In the genomic region with DNA sequence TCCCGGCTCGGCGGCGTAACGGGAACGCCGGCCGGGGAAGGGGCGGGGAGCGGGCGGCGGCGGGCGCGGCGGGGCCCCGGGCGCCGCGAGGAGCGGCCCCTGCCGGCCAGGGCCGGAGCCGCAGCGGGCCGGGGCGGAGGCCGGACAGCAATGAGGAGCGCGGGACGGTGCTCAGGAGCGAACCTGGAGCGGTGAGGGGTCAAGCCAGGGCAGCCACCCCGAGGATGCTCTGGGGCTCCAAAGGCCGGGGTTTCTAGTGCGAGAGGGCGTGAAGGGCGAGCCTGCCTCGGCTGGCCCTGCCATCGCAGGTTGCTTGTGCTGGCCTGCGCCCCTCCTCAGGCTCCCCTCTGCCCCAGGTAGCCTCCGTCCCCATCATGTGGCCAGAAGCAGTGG, we compare ENCODE assay signal across 8 mouse cellular contexts. TPM values are rescaled to one million over a fixed set of nuclear protein-coding genes. Genes with fewer than 3 reads are reported as not detected.
DNase-seq lines count a peak whose midpoint lies in the region; ATAC-seq and TF ChIP-seq lines count a peak whose summit lies in the region.

Gene Ttc7b (minus strand): TSS at position 33 of the 393 bp plus-strand sequence.

- ATAC-seq in heart, embryonic 15.5 days (replicated peaks; ENCODE audit: insufficient number of reproducible peaks, insufficient read depth, low FRiP score, low read depth) = peak; percentile 79
- ATAC-seq in kidney, postnatal 0 days (replicated peaks; ENCODE audit: low FRiP score, low read depth) = peak; percentile 75
- peak; percentile 63 for ATAC-seq in liver, embryonic 15.5 days (ENCODE audit: insufficient read depth)

- peak within 1 kb of the TSS; percentile 85 for H3K4me2 ChIP-seq in heart, embryonic 15.5 days
- peak within 1 kb of the TSS; percentile 74 for H3K4me2 ChIP-seq in kidney, postnatal 0 days (ENCODE audit: low read length)
- peak within 1 kb of the TSS; percentile 79 for H3K4me2 ChIP-seq in liver, embryonic 15.5 days

- TF ChIP-seq CTCF in ES-Bruce4 (IDR thresholded peaks at IDR 0.05; ENCODE audit: low read depth, low read length) = no peak
- 0 out of 2 replicates have a peak, but pooled peaks have one; percentile 9 for TF ChIP-seq CTCF in embryonic fibroblast, embryonic 13.5 days (IDR thresholded peaks at IDR 0.05; ENCODE audit: borderline replicate concordance, insufficient read depth, low read length)
- peak; percentile 45 for TF ChIP-seq CTCF in kidney, postnatal 0 days (IDR thresholded peaks at IDR 0.05; ENCODE audit: low read depth)

- peaks cover 19% of the 10 kb centered on the region for H3K4me1 ChIP-seq in ES-Bruce4 (ENCODE audit: control insufficient read depth, insufficient read depth, low read length)
- peaks cover 4% of the 10 kb centered on the region; the same call in 1 of the 2 replicates for H3K4me1 ChIP-seq in embryonic fibroblast, embryonic 13.5 days (ENCODE audit: control insufficient read depth, insufficient read depth, low read length)
- peaks cover 37% of the 10 kb centered on the region for H3K4me1 ChIP-seq in heart, embryonic 15.5 days (replicated peaks)
- H3K4me1 ChIP-seq in kidney, postnatal 0 days (replicated peaks; ENCODE audit: insufficient read depth, low read length) = peaks cover 15% of the 10 kb centered on the region; the same call in 1 of the 2 replicates
- H3K4me1 ChIP-seq in liver, embryonic 15.5 days (replicated peaks) = peaks cover 17% of the 10 kb centered on the region; the same call in 1 of the 2 replicates

- no peak for TF ChIP-seq POLR2A in ES-Bruce4 (IDR thresholded peaks at IDR 0.05; ENCODE audit: insufficient read depth, low read length)
- no peak for TF ChIP-seq POLR2A in embryonic fibroblast, embryonic 13.5 days (IDR thresholded peaks at IDR 0.05; ENCODE audit: low read depth, low read length)

- H3K4me3 ChIP-seq in ES-Bruce4 (ENCODE audit: low read depth, low read length) = peak within 1 kb of the TSS; percentile 87
- H3K4me3 ChIP-seq in embryonic fibroblast, embryonic 13.5 days (ENCODE audit: insufficient read depth, low read length) = peak within 1 kb of the TSS; percentile 70
- H3K4me3 ChIP-seq in heart, embryonic 15.5 days = peak within 1 kb of the TSS; percentile 95
- peak within 1 kb of the TSS; percentile 84 for H3K4me3 ChIP-seq in kidney, postnatal 0 days (replicated peaks; ENCODE audit: low read depth, low read length)
- H3K4me3 ChIP-seq in liver, embryonic 15.5 days (replicated peaks) = peak within 1 kb of the TSS; percentile 65

- no peaks in the 10 kb centered on the region for H3K27me3 ChIP-seq in ES-Bruce4 (ENCODE audit: control insufficient read depth, insufficient read depth, low read length, poor library complexity, severe bottlenecking)
- H3K27me3 ChIP-seq in heart, embryonic 15.5 days = no peaks in the 10 kb centered on the region
- no peaks in the 10 kb centered on the region for H3K27me3 ChIP-seq in kidney, postnatal 0 days (ENCODE audit: insufficient read depth, low read length)
- peaks cover 32% of the 10 kb centered on the region for H3K27me3 ChIP-seq in liver, embryonic 15.5 days

- H3K9ac ChIP-seq in ES-Bruce4 (ENCODE audit: low read depth, poor library complexity, severe bottlenecking) = peak within 1 kb of the TSS; percentile 98
- H3K9ac ChIP-seq in heart, embryonic 15.5 days = peak within 1 kb of the TSS; percentile 98
- H3K9ac ChIP-seq in kidney, postnatal 0 days (ENCODE audit: low read depth, low read length) = peak within 1 kb of the TSS; percentile 98
- peak within 1 kb of the TSS; percentile 64 for H3K9ac ChIP-seq in liver, embryonic 15.5 days

- TF ChIP-seq EP300 in ES-Bruce4 (IDR thresholded peaks at IDR 0.05; ENCODE audit: insufficient read depth, low read depth, low read length) = no peak

- peak; percentile 81 for DNase-seq in adrenal gland, postnatal 10 days
- peak; percentile 67 for DNase-seq in kidney, postnatal 0 days (ENCODE audit: low spot score)
- DNase-seq in neural tube, embryonic 10.5 days (ENCODE audit: extremely low spot score, low spot score) = peak; percentile 63
- DNase-seq in urinary bladder, postnatal 10 days (ENCODE audit: low spot score) = peak; percentile 9

- H3K27ac ChIP-seq in ES-Bruce4 (ENCODE audit: insufficient read depth, low read length) = 0 out of 2 replicates have a peak within 1 kb of the TSS, but pooled peaks have one; percentile 10
- no peak within 1 kb of the TSS for H3K27ac ChIP-seq in embryonic fibroblast, embryonic 13.5 days (ENCODE audit: insufficient read depth, low read length)
- peak within 1 kb of the TSS; percentile 83 for H3K27ac ChIP-seq in heart, embryonic 15.5 days
- peak within 1 kb of the TSS; percentile 70; the same call in 1 of the 2 replicates for H3K27ac ChIP-seq in kidney, postnatal 0 days
- H3K27ac ChIP-seq in liver, embryonic 15.5 days (replicated peaks) = no peak within 1 kb of the TSS

- H3K36me3 ChIP-seq in ES-Bruce4 (ENCODE audit: control insufficient read depth, insufficient read depth, low read length, poor library complexity, severe bottlenecking) = no peaks in the 10 kb centered on the region
- H3K36me3 ChIP-seq in heart, embryonic 15.5 days = 0 out of 2 replicates have a peak, but pooled peaks cover 1% of the 10 kb centered on the region
- no peaks in the 10 kb centered on the region for H3K36me3 ChIP-seq in kidney, postnatal 0 days (ENCODE audit: insufficient read depth, low read length)
- no peaks in the 10 kb centered on the region for H3K36me3 ChIP-seq in liver, embryonic 15.5 days (replicated peaks)

- H3K9me3 ChIP-seq in ES-Bruce4 (replicated peaks; ENCODE audit: control insufficient read depth, insufficient read depth, low read length, poor library complexity, severe bottlenecking) = no peaks in the 10 kb centered on the region
- no peaks in the 10 kb centered on the region for H3K9me3 ChIP-seq in heart, embryonic 15.5 days (replicated peaks)
- no peaks in the 10 kb centered on the region for H3K9me3 ChIP-seq in kidney, postnatal 0 days (replicated peaks; ENCODE audit: low read length)
- no peaks in the 10 kb centered on the region for H3K9me3 ChIP-seq in liver, embryonic 15.5 days (replicated peaks)

- 4% methylated on average over 19 of the region's 42 CpGs for WGBS in heart, embryonic 15.5 days
- WGBS in kidney, postnatal 0 days = 3% methylated on average over 20 of the region's 42 CpGs
- 4% methylated on average over 41 of the region's 42 CpGs for WGBS in liver, embryonic 15.5 days (ENCODE audit: insufficient replicate concordance)

RNA-seq across cellular contexts. Expression of gene Ttc7b, which starts in this region (rescaled TPM):
- polyA plus RNA-seq in ES-Bruce4 (2011; ENCODE audit: insufficient read depth, insufficient read length, low read depth, missing spikeins) = 56.0 and 61.1 TPM in 2 replicates
- 10 to 100 TPM; 63.4 to 85.3 TPM for total RNA-seq in adrenal gland, postnatal 10 days (2021)
- polyA plus RNA-seq in embryonic fibroblast, embryonic 13.5 days (2011; ENCODE audit: insufficient read length, low read depth, missing spikeins) = 24.5 and 26.1 TPM in 2 replicates
- 9.2 TPM in 2 replicates for polyA plus RNA-seq in heart, embryonic 15.5 days (2015; fragmentation: Nextera tagmentation; extraction: Ambion mirVana)
- 5.0 and 6.1 TPM in 2 replicates for polyA plus RNA-seq in kidney, postnatal 0 days (2015; fragmentation: Nextera tagmentation; extraction: Ambion mirVana)
- polyA plus RNA-seq in liver, embryonic 15.5 days (2015; fragmentation: Nextera tagmentation; extraction: Ambion mirVana) = 1.0 and 2.0 TPM in 2 replicates

Comparison
In these comparisons a context has a peak if more than half of its experiments do, and no peak if none do; other contexts are left out.
1. H3K27ac ChIP-seq: peak in ES-Bruce4 (single experiment), heart, embryonic 15.5 days (single experiment) and kidney, postnatal 0 days (single experiment); none in embryonic fibroblast, embryonic 13.5 days (single experiment) and liver, embryonic 15.5 days (single experiment).
2. DNase-seq: peak in every context shown above with its lines; median percentile 81 in adrenal gland, postnatal 10 days; 67 in kidney, postnatal 0 days; 63 in neural tube, embryonic 10.5 days; 9 in urinary bladder, postnatal 10 days.
3. Peak in every context shown above with its lines, with median percentiles within 50 percentile points of each other: H3K4me3 ChIP-seq, H3K9ac ChIP-seq, ATAC-seq and H3K4me2 ChIP-seq.